Mouse (Mus musculus) liver, postnatal 0 days (tissue): ENCODE results near the gene Map2k3. TPM values are rescaled to one million over a fixed set of nuclear protein-coding genes. Genes with fewer than 3 reads are reported as not detected.

ENCODE experiments used
- ATAC-seq: fragments of 200-750 bp; cut with Nextera tagmentation; 2 replicates; pipeline ENCODE4 v1.8.0; 2017; ENCODE audit warnings: mild to moderate bottlenecking, moderate library complexity
- DNase-seq: peaks from one replicate; pipeline ENCODE4 v3.0.0-alpha.2; 2016
- H3K27ac ChIP-seq: fragments of 300-500 bp; sonication (generic); 2 replicates; pipeline ENCODE4 v1.5.1; 2014; ENCODE audit warnings: antibody characterized with exemption, moderate library complexity, mild to moderate bottlenecking, low read depth
- H3K27me3 ChIP-seq: fragments of 300-500 bp; sonication (generic); 2 replicates; pipeline ENCODE4 v1.6.1; 2014; ENCODE audit warnings: low read length, control low read depth, mixed read lengths; ENCODE audit not compliant: insufficient read depth
- H3K36me3 ChIP-seq: fragments of 300-500 bp; sonication (generic); replicated peaks from 2 replicates; pipeline ENCODE4 v1.6.1; 2014; ENCODE audit warnings: mild to moderate bottlenecking, control low read depth, low read length, moderate library complexity, mixed read lengths; ENCODE audit not compliant: insufficient read depth
- H3K4me1 ChIP-seq: fragments of 300-500 bp; sonication (generic); 2 replicates; pipeline ENCODE4 v1.6.1; 2014; ENCODE audit warnings: antibody characterized with exemption, mild to moderate bottlenecking, control low read depth; ENCODE audit not compliant: insufficient read depth
- H3K4me2 ChIP-seq: fragments of 300-500 bp; sonication (generic); 2 replicates; pipeline ENCODE4 v1.6.1; 2014; ENCODE audit warnings: low read depth, mild to moderate bottlenecking, low read length, moderate library complexity, mixed read lengths
- H3K4me3 ChIP-seq: fragments of 300-500 bp; sonication (generic); 2 replicates; pipeline ENCODE4 v1.5.1; 2014; ENCODE audit warnings: low read depth, low read length
- H3K9ac ChIP-seq: fragments of 300-500 bp; sonication (generic); replicated peaks from 2 replicates; pipeline ENCODE4 v1.6.1; 2014; ENCODE audit warnings: mild to moderate bottlenecking, moderate library complexity
- H3K9me3 ChIP-seq: fragments of 300-500 bp; sonication (generic); 2 replicates; pipeline ENCODE4 v1.6.1; 2016; ENCODE audit warnings: mild to moderate bottlenecking, control low read depth, low read length, mixed read lengths
- CTCF ChIP-seq: sonication (generic); IDR thresholded peaks from 2 replicates; pipeline ENCODE4 v1.5.1; 2016; ENCODE audit warnings: antibody characterized with exemption, low read depth
- EP300 ChIP-seq: IDR thresholded peaks from 2 replicates; pipeline ENCODE4 v1.6.1; 2016; ENCODE audit warnings: antibody characterized with exemption, low read depth, mild to moderate bottlenecking
- WGBS: fragments of 180-500 bp; shearing (Covaris S2); extraction: QIAGEN DNeasy Blood & Tissue Kit; methylation state at CpG from one replicate; pipeline ENCODE4 v1.1.7; 2014; ENCODE audit not compliant: insufficient replicate concordance; 5-methylcytosine and 5-hydroxymethylcytosine counted together
- polyA plus RNA-seq: library from polyadenylated mRNA; unstranded; fragments of >200 nt; fragmentation: Nextera tagmentation; extraction: Ambion mirVana; gene quantifications from 2 replicates; pipeline ENCODE4 v1.2.1, GENCODE M21; 2015

Map2k3 gene
- polyA plus RNA-seq, 1 experiment from 2014 or later: 66.5 TPM

DNA sequence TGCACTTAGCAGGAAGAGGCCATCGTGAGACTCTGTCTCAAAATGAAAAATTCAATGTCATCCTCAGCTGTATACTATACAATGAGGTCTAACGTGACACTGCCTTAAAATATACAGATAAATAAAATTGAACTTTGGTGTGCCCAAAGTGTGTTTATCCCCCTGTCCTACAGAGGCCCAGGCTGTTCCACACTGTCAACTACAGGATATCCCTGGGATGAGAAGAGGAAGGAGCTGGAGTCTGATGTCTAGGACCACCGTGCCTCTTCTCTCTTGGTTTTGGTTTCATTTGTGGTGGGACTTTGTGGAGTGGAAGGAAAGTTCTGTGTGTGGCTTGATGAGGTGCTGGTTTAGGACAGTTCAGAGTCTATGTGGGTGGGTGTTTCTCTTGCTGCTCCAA lies 5.8 kb downstream of the Map2k3 start:
- ATAC-seq (no peak), DNase-seq (no peak)
- Histone ChIP-seq H3K4me2 (peak overlapping the region; percentile 78; the same call in 1 of the 2 replicates), H3K4me1 (peaks cover 80% of the 10 kb centered on the region), H3K27me3 (no peaks in the 10 kb centered on the region), H3K9me3 (no peaks in the 10 kb centered on the region), H3K9ac (peak overlapping the region; percentile 26; the same call in 1 of the 2 replicates), H3K4me3 (no peak overlapping the region), H3K36me3 (peaks cover 21% of the 10 kb centered on the region), H3K27ac (peak overlapping the region; percentile 51; the same call in 1 of the 2 replicates)
- 32% methylated on average over 3 of the region's 3 CpGs for WGBS
- TF ChIP-seq CTCF (no peak), EP300 (no peak)

DNA sequence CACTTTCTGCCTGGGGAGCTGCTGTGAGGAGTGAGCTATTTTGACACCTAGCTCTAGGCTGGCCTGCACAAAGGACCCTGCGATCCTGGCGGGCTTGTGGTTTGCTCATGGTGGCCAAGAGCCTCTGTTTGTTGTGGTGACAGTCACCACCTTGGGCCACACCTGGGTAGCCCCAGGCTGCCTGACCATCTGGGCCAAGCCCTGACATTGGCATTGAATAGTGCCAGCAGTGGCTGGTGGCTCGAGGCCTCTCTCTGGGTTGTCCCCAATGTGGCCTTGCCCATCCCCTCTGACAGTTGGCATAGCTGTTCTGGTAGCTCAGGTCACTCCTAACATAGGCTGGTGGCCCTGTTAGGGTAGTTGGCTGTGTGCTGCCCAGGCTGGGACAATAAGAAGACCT lies 7.7 kb downstream of the Map2k3 start:
- Histone ChIP-seq H3K36me3 (peaks cover 34% of the 10 kb centered on the region), H3K27ac (no peak overlapping the region), H3K9ac (no peak overlapping the region), H3K9me3 (no peaks in the 10 kb centered on the region), H3K27me3 (no peaks in the 10 kb centered on the region), H3K4me1 (peaks cover 66% of the 10 kb centered on the region), H3K4me3 (no peak overlapping the region), H3K4me2 (no peak overlapping the region)
- WGBS: 97% methylated on average over 3 of the region's 3 CpGs
- ATAC-seq (no peak), DNase-seq (no peak)
- no peak for TF ChIP-seq CTCF
- no peak for TF ChIP-seq EP300

DNA sequence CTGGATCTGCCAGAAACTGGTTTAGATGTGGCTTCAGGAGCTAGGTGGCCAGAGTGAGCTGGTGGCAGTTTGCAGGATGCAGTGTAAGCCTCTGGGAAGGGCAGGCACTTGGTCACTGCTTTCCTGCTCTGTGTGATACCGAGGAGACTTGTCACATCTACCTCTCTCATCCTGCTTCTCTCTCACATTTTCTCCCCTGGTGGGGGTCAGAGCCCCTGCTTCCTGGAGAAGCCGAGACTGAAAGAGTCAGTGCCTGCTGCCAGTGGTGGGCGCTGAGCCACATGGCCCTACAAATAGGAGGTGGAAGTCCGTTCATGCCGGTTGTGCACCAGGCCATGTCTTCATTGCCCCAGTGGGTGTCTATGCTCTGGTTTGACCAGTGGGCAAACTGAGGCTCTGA lies 8.7 kb downstream of the Map2k3 start:
- no peak overlapping the region for H3K4me3 ChIP-seq
- no peak overlapping the region for H3K4me2 ChIP-seq
- no peaks in the 10 kb centered on the region for H3K27me3 ChIP-seq
- 87% methylated on average over 5 of the region's 5 CpGs for WGBS
- H3K9ac ChIP-seq: no peak overlapping the region
- ATAC-seq (no peak), DNase-seq (no peak)
- H3K36me3 ChIP-seq: peaks cover 44% of the 10 kb centered on the region
- TF ChIP-seq CTCF (no peak), EP300 (no peak)
- H3K4me1 ChIP-seq: peaks cover 57% of the 10 kb centered on the region
- H3K9me3 ChIP-seq: no peaks in the 10 kb centered on the region
- no peak overlapping the region for H3K27ac ChIP-seq

DNA sequence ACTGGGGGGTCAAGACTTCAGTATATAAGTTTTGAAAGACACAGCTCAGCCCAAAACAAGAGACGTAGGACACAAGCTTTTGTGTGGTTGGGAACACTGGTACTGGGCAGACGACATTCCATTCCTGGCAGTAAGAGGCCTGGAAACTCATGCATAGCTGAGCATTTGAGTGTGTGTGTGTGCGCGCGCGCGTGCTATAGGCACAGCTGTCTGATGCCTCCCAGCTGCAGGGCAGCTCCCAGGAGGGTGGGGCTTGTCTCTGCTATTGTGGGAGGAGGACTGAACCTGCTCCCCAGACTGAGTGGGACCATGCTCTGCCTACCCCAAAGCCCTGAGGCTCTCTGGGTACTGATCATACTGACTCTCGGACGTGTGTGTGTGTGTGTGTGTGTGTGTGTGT lies 9.5 kb downstream of the Map2k3 start:
- H3K4me2 ChIP-seq: 0 out of 2 replicates have a peak overlapping the region, but pooled peaks have one; percentile 45
- no peak overlapping the region for H3K4me3 ChIP-seq
- no peaks in the 10 kb centered on the region for H3K27me3 ChIP-seq
- DNase-seq (no peak), ATAC-seq (peak; percentile 14; the same call in 1 of the 2 replicates)
- no peaks in the 10 kb centered on the region for H3K9me3 ChIP-seq
- WGBS: 66% methylated on average over 9 of the region's 9 CpGs
- H3K9ac ChIP-seq: no peak overlapping the region
- H3K27ac ChIP-seq: peak overlapping the region; percentile 82; the same call in 1 of the 2 replicates
- TF ChIP-seq EP300: no peak
- H3K4me1 ChIP-seq: peaks cover 48% of the 10 kb centered on the region
- H3K36me3 ChIP-seq: peaks cover 53% of the 10 kb centered on the region

DNA sequence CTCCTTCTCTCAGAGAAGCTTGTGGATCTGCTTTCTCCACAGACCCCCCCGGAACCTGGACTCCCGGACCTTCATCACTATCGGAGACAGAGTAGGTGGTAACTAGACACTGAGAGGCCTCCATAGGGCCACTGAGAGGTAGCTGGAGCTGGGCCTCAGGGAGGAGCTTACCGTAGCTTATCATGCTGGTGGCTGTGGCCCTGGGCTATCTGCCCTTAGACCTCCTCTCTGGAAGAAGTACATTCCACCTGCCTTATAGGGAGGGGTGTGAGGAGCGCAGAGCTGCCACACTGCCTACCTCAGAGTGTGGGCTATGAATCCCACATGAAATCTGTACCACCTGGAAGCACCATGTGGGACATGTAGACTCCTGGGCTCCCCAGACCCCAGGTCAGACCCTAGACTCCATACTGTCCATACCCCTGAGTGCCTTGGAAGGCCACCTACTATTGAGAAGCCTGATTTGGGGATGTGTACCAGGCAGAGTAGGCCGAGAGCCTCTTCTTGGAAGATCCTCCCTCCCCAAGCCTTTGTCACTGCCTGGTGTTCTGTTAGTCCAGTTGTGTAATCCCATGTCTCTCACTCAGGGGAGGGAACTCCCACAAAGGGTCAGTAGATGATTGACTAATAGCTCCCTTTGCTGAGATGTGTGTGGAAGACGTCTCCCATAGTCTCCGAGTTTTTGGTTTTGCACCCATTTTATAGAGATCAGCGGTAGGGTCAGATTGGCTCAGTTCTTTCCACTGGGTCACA lies 10.6 kb downstream of the Map2k3 start:
- WGBS: 58% methylated on average over 9 of the region's 9 CpGs
- H3K4me3 ChIP-seq: no peak overlapping the region
- DNase-seq (no peak), ATAC-seq (peak; percentile 73)
- H3K36me3 ChIP-seq: peaks cover 64% of the 10 kb centered on the region
- peak overlapping the region; percentile 38 for H3K9ac ChIP-seq
- no peak for TF ChIP-seq EP300
- no peak for TF ChIP-seq CTCF
- H3K4me2 ChIP-seq: peak overlapping the region; percentile 45
- H3K9me3 ChIP-seq: no peaks in the 10 kb centered on the region
- H3K4me1 ChIP-seq: peaks cover 38% of the 10 kb centered on the region
- H3K27me3 ChIP-seq: no peaks in the 10 kb centered on the region
- H3K27ac ChIP-seq: peak overlapping the region; percentile 82

DNA sequence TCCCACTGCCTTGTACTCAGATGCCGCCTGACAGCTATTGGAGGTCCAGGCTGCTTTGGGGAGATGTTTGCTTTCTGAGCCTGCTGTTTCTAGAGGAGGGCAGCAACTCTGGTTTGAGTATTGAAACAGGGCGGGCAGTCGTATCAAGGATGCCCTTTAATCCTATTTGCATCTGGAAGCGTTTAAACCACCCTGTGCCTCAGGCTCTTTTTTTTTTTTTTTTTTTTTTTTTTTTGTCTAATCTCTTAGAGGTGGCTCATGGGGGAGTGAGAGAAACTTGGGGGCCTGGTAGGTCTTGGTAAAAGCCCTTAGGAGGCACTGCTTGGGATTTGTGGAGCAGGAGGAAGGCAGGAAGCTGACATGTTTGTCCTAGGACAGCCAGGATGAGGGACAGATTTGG lies 13.2 kb downstream of the Map2k3 start:
- DNase-seq (no peak), ATAC-seq (no peak)
- H3K9ac ChIP-seq: no peak overlapping the region
- H3K27ac ChIP-seq: no peak overlapping the region
- no peak for TF ChIP-seq CTCF
- 84% methylated on average over 4 of the region's 4 CpGs for WGBS
- no peaks in the 10 kb centered on the region for H3K27me3 ChIP-seq
- no peak overlapping the region for H3K4me3 ChIP-seq
- H3K36me3 ChIP-seq: peaks cover 81% of the 10 kb centered on the region
- H3K4me2 ChIP-seq: no peak overlapping the region
- no peaks in the 10 kb centered on the region for H3K9me3 ChIP-seq
- peaks cover 20% of the 10 kb centered on the region for H3K4me1 ChIP-seq
